Mouse (Mus musculus) midbrain, embryonic 14.5 days (tissue): ENCODE measurements around the gene Desi2. TPM values are rescaled to one million over a fixed set of nuclear protein-coding genes. Genes with fewer than 3 reads are reported as not detected.
"Not testable (repeated sequence)": the region's sequence is repeated elsewhere in the genome, so short reads cannot be mapped to it uniquely, and the experiment has no call there.

ENCODE experiments used
- ATAC-seq: fragments of 200-750 bp; cut with Nextera tagmentation; 2 replicates; pipeline ENCODE4 v1.8.0; 2017; ENCODE audit warnings: moderate number of reproducible peaks, moderate library complexity; ENCODE audit not compliant: low FRiP score, low TSS enrichment
- DNase-seq: peaks from one replicate; pipeline ENCODE4 v3.0.0-alpha.2; 2015
- H3K27ac ChIP-seq: fragments of 300-500 bp; sonication (generic); replicated peaks from 2 replicates; pipeline ENCODE4 v1.5.1; 2014; ENCODE audit warnings: mild to moderate bottlenecking, low read depth, low read length, moderate library complexity
- H3K27me3 ChIP-seq: fragments of 300-500 bp; sonication (generic); 2 replicates; pipeline ENCODE4 v1.6.1; 2014; ENCODE audit warnings: low read length, control low read depth, mixed read lengths; ENCODE audit not compliant: control insufficient read depth, insufficient read depth
- H3K36me3 ChIP-seq: fragments of 300-500 bp; sonication (generic); 2 replicates; pipeline ENCODE4 v1.6.1; 2014; ENCODE audit warnings: low read length, control low read depth; ENCODE audit not compliant: control insufficient read depth, insufficient read depth
- H3K4me1 ChIP-seq: fragments of 300-500 bp; sonication (generic); 2 replicates; pipeline ENCODE4 v1.6.1; 2014; ENCODE audit warnings: mild to moderate bottlenecking, antibody characterized with exemption, low read length, control low read depth; ENCODE audit not compliant: control insufficient read depth, insufficient read depth
- H3K4me2 ChIP-seq: fragments of 300-500 bp; sonication (generic); 2 replicates; pipeline ENCODE4 v1.6.1; 2014; ENCODE audit warnings: mild to moderate bottlenecking, low read length, moderate library complexity
- H3K4me3 ChIP-seq: fragments of 300-500 bp; sonication (generic); replicated peaks from 2 replicates; pipeline ENCODE4 v1.5.1; 2014; ENCODE audit warnings: low read depth, low read length
- H3K9ac ChIP-seq: fragments of 300-500 bp; sonication (generic); replicated peaks from 2 replicates; pipeline ENCODE4 v1.6.1; 2014; ENCODE audit warnings: mild to moderate bottlenecking, low read length, moderate library complexity
- H3K9me3 ChIP-seq: fragments of 300-500 bp; sonication (generic); 2 replicates; pipeline ENCODE4 v1.6.1; 2016; ENCODE audit warnings: low read length, control low read depth, mixed read lengths; ENCODE audit not compliant: control insufficient read depth
- WGBS: fragments of 180-500 bp; shearing (Covaris S2); extraction: QIAGEN DNeasy Blood & Tissue Kit; methylation state at CpG from one replicate; pipeline ENCODE4 v1.1.7; 2014; 5-methylcytosine and 5-hydroxymethylcytosine counted together
- polyA plus RNA-seq: library from polyadenylated mRNA; unstranded; fragments of >200 nt; fragmentation: Nextera tagmentation; extraction: Ambion mirVana; gene quantifications from 2 replicates; pipeline ENCODE4 v1.2.1, GENCODE M21; 2014

Desi2 gene
- polyA plus RNA-seq, 1 experiment from 2014 or later: 22.9 TPM

DNA sequence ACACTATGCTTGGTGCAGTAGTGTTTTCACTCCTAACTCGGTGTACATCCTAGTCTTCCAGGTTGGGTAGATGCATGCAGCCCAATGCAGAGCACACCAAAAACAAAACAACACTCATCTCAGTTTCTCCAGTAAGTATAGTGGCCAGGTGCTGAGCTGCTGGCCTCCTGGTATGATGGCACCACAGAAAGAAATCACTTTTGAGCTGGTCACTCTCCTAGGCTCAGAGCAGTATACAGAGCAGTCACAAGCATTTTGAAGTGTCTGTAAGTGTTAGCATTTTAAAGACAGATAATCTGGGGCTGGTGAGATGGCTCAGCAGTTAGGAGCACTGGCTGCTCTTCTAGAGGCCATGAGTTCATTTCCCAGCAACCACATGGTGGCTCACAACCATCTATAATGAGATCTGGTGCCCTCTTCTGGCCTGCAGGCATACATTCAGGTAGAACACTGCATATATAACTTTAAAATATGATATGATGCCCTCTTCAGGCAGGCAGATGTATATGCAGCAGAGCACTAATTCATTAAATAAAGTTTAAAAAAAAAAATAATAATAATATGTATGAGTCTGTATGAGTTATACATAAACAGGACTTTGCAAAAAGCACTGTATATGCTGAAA is 54.8 kb downstream of the Desi2 start:
- no peak for ATAC-seq
- no peak overlapping the region for H3K27ac ChIP-seq
- H3K4me3 ChIP-seq: no peak overlapping the region
- H3K9me3 ChIP-seq: no peaks in the 10 kb centered on the region
- DNase-seq: no peak
- H3K27me3 ChIP-seq: no peaks in the 10 kb centered on the region
- H3K9ac ChIP-seq: no peak overlapping the region
- H3K4me2 ChIP-seq: no peak overlapping the region
- peaks cover 7% of the 10 kb centered on the region; the same call in 1 of the 2 replicates for H3K36me3 ChIP-seq
- 97% methylated on average over 1 of the region's 1 CpGs for WGBS
- H3K4me1 ChIP-seq: no peaks in the 10 kb centered on the region

DNA sequence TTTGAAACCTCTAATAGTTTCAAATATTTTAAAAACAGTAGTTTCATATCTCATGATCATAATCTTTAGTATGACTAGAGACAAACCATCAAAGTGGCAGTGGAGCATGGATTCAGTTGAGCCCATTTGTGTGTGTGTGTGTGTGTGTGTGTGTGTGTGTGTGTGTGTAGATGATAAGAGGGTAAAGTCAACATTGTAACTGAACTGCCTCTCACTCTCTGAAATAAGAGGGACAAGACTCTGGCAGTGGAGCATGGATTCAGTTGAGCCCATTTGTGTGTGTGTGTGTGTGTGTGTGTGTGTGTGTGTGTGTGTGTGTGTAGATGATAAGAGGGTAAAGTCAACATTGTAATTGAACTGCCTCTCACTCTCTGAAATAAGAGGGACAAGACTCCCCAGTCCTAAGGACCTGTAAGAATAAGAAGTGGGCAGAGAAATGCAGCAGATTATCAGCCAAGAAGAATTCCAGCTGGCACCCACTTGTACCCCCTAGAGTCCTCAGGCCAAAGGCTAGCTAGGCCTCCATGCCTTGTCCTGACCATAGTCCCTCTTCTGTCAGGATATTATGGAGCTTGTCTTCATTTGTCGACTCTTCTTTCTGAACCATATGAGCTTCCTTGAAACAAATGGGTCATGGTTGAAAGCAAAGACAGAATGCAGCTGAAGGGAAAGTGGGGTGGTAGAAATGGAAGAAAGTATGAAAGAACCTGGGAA is 61.0 kb downstream of the Desi2 start:
- 97% methylated on average over 1 of the region's 1 CpGs for WGBS
- no peak for DNase-seq
- H3K36me3 ChIP-seq: peaks cover 17% of the 10 kb centered on the region

DNA sequence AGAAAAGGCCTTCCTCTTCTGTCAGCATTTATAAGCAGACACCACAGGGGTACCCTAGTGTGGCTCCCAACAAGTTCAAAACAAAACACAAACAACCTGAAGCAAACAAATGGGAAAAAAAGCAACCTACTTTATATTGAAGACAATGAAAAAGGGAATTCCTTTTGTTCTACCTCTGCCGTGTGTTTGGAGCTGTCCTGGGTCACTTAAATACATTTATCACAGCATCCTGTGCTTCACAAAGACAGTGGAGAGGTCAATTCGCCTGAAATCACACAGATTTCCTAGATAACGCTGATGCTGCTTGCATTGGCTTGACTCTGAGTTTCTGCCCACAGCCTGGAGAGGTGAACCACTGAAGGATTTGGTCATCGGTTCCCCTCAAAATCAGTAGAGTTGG is 67.4 kb downstream of the Desi2 start:
- peaks cover 15% of the 10 kb centered on the region for H3K36me3 ChIP-seq
- no peak overlapping the region for H3K27ac ChIP-seq
- H3K4me2 ChIP-seq: no peak overlapping the region
- DNase-seq: no peak
- no peaks in the 10 kb centered on the region for H3K9me3 ChIP-seq
- ATAC-seq: no peak
- H3K4me3 ChIP-seq: no peak overlapping the region
- WGBS: 92% methylated on average over 4 of the region's 4 CpGs
- no peaks in the 10 kb centered on the region for H3K4me1 ChIP-seq
- no peaks in the 10 kb centered on the region for H3K27me3 ChIP-seq
- no peak overlapping the region for H3K9ac ChIP-seq

More for the DNA sequence above, 61.0 kb downstream of the Desi2 start:
- Histone ChIP-seq H3K27me3 (no peaks in the 10 kb centered on the region), H3K27ac (no peak overlapping the region), H3K9ac (no peak overlapping the region), H3K4me1 (no peaks in the 10 kb centered on the region), H3K4me3 (no peak overlapping the region), H3K4me2 (no peak overlapping the region), H3K9me3 (no peaks in the 10 kb centered on the region)
- ATAC-seq: no peak

- H3K27ac ChIP-seq: no peak overlapping the region
- H3K9ac ChIP-seq: no peak overlapping the region
- H3K36me3 ChIP-seq: peaks cover 6% of the 10 kb centered on the region; the same call in 1 of the 2 replicates
- DNase-seq: no peak
- no peak for ATAC-seq
- H3K9me3 ChIP-seq: no peaks in the 10 kb centered on the region
- H3K4me3 ChIP-seq: no peak overlapping the region
- H3K4me2 ChIP-seq: no peak overlapping the region
- H3K4me1 ChIP-seq: no peaks in the 10 kb centered on the region
- H3K27me3 ChIP-seq: no peaks in the 10 kb centered on the region
- WGBS: 99% methylated on average over 4 of the region's 4 CpGs
Observed at GRCm38 (mm10) chr1:178256351-178256750, 69.1 kb downstream of the Desi2 start.

- Histone ChIP-seq H3K9me3 (no peaks in the 10 kb centered on the region), H3K4me3 (no peak overlapping the region), H3K27ac (no peak overlapping the region), H3K4me1 (no peaks in the 10 kb centered on the region), H3K36me3 (peaks cover 3% of the 10 kb centered on the region; the same call in 1 of the 2 replicates), H3K4me2 (no peak overlapping the region), H3K27me3 (no peaks in the 10 kb centered on the region), H3K9ac (no peak overlapping the region)
- WGBS: 93% methylated on average over 2 of the region's 2 CpGs
- DNase-seq (no peak), ATAC-seq (no peak)
Observed at GRCm38 (mm10) chr1:178258821-178259220, 71.6 kb downstream of the Desi2 start.

DNA sequence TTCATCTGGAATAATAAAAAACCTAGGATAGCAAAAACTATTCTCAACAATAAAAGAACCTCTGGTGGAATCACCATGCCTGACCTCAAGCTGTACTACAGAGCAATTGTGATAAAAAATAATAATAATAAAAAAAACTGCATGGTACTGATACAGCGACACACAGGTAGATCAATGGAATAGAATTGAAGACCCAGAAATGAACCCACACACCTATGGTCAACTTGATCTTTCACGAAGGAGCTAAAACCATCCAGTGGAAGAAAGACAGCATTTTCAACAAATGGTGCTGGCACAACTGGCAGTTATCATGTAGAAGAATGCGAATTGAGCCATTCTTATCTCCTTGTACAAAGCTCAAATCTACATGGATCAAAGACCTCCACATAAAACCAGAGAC is 78.2 kb downstream of the Desi2 start:
- not testable (repeated sequence) for H3K9me3 ChIP-seq, H3K27ac ChIP-seq, H3K36me3 ChIP-seq, DNase-seq, H3K9ac ChIP-seq, H3K4me2 ChIP-seq, H3K4me3 ChIP-seq, H3K27me3 ChIP-seq, ATAC-seq, H3K4me1 ChIP-seq
- 96% methylated on average over 3 of the region's 3 CpGs for WGBS

DNA sequence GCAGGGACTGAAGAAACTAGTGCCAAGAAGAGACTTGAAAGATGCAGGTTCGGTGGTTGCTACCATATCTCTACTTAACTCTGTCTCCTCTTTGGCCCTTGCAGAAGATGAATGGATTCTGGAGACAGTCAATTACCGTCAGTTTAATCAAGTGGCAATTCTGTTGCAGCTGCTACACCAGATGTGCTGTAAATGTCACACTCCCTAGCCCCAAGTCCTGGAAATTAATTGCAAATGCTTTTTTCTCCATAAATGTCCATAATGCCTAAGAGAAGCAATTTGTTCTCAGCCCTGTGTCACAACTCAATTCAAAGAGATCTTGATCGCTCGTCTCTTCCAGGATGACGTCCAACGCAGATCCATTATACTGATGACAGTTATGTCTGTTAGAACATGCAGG is 83.4 kb downstream of the Desi2 start:
- 89% methylated on average over 6 of the region's 6 CpGs for WGBS
- DNase-seq (no peak), ATAC-seq (no peak)
- no peaks in the 10 kb centered on the region for H3K9me3 ChIP-seq
- no peak overlapping the region for H3K27ac ChIP-seq
- H3K4me3 ChIP-seq: no peak overlapping the region
- no peaks in the 10 kb centered on the region for H3K36me3 ChIP-seq
- no peak overlapping the region for H3K4me2 ChIP-seq
- no peaks in the 10 kb centered on the region for H3K27me3 ChIP-seq
- H3K4me1 ChIP-seq: no peaks in the 10 kb centered on the region
- no peak overlapping the region for H3K9ac ChIP-seq

- DNase-seq: no peak
- Histone ChIP-seq H3K4me3 (peak overlapping the region; percentile 57; the same call in 1 of the 2 replicates), H3K4me2 (peak overlapping the region; percentile 68), H3K9me3 (no peaks in the 10 kb centered on the region), H3K27me3 (no peaks in the 10 kb centered on the region), H3K4me1 (no peaks in the 10 kb centered on the region), H3K27ac (no peak overlapping the region; the same call in 1 of the 2 replicates), H3K9ac (peak overlapping the region; percentile 81; the same call in 1 of the 2 replicates), H3K36me3 (no peaks in the 10 kb centered on the region)
- ATAC-seq: no peak
- 50% methylated on average over 9 of the region's 9 CpGs for WGBS
Observed at GRCm38 (mm10) chr1:178275174-178275730, 88.0 kb downstream of the Desi2 start.

- no peak for DNase-seq
- H3K4me3 ChIP-seq: peak overlapping the region; percentile 57
- H3K27me3 ChIP-seq: no peaks in the 10 kb centered on the region
- ATAC-seq: peak; percentile 67; the same call in 1 of the 2 replicates
- H3K4me1 ChIP-seq: no peaks in the 10 kb centered on the region
- H3K9me3 ChIP-seq: no peaks in the 10 kb centered on the region
- 9% methylated on average over 11 of the region's 11 CpGs for WGBS
- H3K9ac ChIP-seq: peak overlapping the region; percentile 81
- no peaks in the 10 kb centered on the region for H3K36me3 ChIP-seq
- H3K27ac ChIP-seq: peak overlapping the region; percentile 91
- H3K4me2 ChIP-seq: peak overlapping the region; percentile 68
Observed at GRCm38 (mm10) chr1:178275738-178276053, 88.5 kb downstream of the Desi2 start.
